Mouse (Mus musculus): ENCODE measurements around the gene Atp8a1.
A peak's percentile ranks its signal among the peaks of the same experiment; 100 is the strongest.

Gene Atp8a1

GRCm38 (mm10) chr5:67847253-67848165 lies at the start of gene Atp8a1:
Atp8a1 (minus strand) TSS chr5:67847434.
- DNase-seq, result peak; percentile 99

- peak; percentile 5 for DNase-seq
Observed at GRCm38 (mm10) chr5:67884422-67885210, 37.4 kb upstream of the Atp8a1 start.

DNA sequence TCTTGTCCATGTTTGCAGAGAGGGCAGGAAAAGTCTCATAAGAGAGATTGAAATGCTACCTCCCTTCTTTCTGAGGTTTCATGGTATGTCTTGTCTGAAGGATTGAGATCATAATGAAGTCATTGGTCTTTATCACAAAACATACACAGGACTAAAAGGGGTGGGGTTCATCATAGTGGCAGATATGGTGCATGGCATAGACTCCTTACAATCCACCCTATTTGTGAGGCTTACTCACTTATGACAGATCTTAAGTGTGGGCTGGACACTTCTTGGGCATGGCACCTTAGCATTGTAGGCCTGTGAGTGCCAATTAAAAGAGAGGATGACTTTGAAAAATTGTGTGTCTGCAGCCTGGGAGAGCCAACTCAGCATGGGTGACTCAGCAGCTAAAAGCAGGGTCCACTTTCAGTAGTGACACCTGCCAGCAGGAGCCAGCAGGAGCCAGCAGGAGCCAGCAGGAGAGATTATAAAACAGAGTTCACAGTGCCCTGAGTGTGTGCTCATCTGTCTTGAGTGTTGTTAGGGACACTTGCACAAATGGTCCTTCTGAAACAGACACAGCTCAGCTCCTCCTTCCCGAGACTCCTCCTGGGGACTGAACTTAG lies 36.4 kb upstream of the Atp8a1 start:
- DNase-seq, result no peak

DNA sequence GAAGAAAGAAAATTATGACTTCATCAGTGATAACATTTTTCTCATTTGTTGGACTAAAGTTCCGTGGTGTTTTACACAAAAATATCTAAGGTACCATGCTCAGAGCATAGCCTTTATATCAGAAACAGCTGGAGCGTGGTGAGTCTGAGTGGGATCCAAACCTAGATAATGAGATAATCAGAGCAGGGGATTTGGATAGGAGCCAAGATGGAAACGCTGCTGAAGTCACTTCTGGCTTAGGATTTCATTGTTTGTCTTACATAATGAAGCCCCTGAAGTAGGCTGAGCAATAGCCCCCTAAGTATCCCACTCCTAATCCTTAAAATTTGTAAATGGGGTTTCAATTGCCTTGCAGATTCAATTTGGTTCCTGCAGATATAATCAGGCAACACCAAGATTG lies 24.2 kb upstream of the Atp8a1 start:
- no peak for DNase-seq

- DNase-seq, result no peak
Observed at GRCm38 (mm10) chr5:67866221-67866620, 19.0 kb upstream of the Atp8a1 start.

GRCm38 (mm10) chr5:67865670-67866069 lies 18.4 kb upstream of the Atp8a1 start:
- DNase-seq, result no peak

GRCm38 (mm10) chr5:67864508-67865060 lies 17.4 kb upstream of the Atp8a1 start:
- no peak for DNase-seq

- DNase-seq, result no peak
Observed at GRCm38 (mm10) chr5:67863950-67864391, 16.7 kb upstream of the Atp8a1 start.

- no peak for DNase-seq
Observed at GRCm38 (mm10) chr5:67854963-67855606, 7.9 kb upstream of the Atp8a1 start.

DNA sequence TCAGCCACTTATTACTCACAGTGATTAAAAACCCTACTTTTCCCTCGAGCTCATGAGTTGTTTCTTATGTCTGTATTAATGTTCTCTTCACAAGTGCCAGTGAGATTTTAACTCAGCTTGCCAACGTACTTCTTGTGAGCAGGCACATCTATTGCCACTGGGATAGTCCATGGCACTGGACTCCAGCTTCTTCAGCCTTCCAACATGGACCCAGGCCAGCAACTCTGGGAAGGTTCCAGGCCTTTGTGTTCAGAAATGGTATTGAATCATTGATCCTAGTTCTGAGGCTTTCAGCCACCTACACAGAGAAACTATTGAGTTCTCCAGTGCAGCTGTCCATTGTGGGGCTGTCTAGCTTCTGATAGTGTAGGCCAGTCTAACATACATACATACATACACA lies 5.6 kb upstream of the Atp8a1 start:
- no peak for DNase-seq

GRCm38 (mm10) chr5:67849411-67849810 lies 2.2 kb upstream of the Atp8a1 start:
- DNase-seq, result no peak

DNA sequence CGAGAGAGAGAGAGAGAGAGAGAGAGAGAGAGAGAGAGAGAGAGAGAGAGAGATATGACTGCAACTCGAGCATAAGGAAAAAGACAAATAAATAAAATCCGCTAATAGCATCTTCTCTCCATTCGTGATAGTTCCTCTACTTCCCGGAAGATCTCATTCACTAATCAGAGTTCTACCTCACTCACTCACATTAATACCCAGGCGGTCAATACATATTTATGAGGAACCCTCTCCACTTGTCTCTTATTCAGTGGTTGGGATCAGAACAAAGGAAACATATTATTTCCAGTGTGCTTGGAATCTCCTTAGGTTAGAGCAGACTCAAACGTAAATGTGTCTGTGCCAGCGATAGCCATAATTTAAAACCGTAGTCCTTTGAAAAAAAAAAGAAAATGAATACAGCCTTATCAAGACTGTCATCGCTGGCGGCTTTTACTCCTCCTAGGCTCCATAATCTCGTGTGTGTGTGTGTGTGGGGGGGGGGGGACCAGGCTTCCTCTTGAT lies 1.3 kb upstream of the Atp8a1 start:
- no peak for DNase-seq

DNA sequence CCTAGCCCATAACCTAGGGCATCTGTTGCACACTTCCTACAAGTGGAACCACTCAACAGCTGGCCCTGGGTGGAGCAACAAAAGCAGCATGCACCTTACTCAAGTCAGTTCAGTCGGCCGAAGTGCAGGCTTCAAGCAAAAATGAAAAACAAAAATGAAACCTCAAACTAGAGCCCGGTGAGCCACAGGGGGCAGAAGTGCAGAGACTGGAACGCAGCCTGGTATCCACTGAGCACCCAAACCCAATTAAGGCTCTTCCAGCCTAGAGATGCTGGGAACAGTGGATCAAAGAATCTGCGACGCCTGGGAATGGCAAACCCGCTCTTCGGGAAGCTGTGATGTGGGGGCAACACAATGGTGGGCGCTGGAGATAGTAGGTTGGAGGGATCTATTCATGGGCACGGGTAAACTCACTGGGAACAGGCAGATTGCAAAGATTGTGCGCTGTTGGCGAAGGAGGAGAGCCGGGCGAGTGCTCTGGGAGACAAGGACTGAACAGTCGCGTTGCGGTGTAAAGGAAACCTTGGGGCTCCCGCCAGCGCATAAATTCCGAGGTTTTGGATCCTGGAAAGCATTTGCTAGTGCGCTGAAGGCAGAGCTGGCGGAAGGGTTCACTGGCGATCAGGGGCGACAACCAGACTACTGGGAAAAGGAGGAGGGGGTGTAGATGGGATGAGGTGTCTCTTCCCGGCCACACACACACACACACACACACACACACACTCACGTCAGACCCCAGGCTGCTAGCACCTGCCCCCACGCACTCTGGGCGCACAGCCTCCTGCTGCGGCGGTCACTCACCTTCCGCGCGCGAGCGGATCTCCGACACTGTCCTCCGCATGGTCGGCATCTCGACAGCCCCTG lies 641 bp downstream of the Atp8a1 start:
- DNase-seq, result peak; percentile 68

DNA sequence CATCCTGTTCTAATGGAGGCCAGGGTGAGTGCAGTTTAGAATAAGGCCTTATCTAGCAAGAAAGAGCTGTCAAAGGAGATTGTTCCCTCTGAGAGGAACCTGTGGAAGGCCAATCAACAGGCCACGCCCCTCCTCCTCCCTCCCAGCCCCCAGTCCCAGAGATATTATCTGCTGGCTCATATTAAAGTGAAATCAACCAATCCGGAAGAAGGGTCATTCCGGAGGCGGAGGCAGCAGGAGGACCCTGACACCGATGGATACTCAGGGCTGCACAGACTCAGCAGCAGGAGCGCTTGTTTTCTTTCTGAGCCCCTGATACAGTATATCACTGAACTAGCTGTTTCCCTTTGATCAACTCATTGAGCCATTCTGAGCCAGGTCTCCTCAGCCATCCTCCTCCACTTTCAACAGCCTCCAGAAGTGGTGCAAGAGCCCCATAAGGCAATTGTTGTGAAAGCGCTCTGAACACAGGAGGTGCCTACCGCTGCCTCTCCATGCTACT lies 2.0 kb downstream of the Atp8a1 start:
- DNase-seq, result no peak

DNA sequence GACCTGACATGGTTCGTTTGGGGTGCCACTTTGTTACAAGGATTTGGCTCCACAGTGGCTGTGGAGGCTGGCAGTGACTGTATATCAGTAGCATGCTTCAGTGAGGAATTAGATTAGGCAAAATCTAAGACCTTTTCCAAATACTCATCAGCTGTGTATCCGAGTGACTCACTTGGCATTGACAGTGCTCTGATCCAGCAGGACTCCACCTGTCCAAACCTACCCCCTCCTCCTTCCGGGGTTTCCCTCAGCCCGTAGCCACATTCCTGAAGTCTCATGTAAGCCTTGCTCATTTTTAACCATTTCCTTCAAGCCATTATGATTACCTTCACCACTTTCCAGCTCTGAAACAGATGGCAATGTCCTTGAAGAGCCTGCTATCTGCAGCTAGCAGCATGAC lies 3.2 kb downstream of the Atp8a1 start:
- no peak for DNase-seq

- DNase-seq, result no peak
Observed at GRCm38 (mm10) chr5:67842306-67842705, 4.9 kb downstream of the Atp8a1 start.

- DNase-seq, result no peak
Observed at GRCm38 (mm10) chr5:67833841-67834240, 13.4 kb downstream of the Atp8a1 start.

DNA sequence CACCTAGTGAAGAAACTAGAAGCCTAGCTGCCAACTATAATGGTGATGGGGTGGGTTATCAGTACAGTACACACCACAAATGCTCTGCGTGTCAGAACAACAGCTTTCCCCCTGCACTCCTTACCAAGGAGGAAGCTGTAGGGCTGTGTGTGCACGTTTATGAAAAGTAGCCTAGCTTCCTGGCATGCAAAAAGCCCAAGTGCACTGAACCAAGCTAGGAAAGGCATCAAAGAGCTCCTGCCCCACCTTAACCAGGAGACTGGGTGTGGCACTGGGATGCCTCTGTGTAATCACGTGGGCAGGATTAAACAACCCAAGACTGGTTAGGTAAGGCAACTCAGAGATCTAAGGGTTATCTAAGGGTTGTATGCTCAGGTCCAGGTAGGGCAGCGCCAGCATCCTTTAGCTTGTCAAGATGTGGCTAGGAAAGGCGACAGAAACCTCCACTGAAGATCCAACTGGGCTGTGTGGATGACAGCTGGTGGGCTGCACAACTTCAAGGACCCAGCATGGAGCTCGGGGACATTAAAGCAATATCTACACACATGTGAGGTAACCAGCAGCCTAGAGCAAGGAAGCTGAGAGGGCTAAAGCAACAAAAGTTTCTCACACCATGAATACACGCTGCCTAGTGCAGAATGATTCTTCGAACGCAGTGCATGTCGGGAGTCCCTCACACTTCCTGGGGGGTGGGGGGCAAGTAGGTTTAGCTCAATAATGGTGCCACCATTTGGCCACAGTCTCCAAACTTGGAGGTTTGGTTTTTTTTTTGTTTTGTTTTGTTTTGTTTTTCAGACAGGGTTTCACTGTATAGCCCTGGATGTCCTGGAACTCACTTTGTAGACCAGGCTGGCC lies 15.7 kb downstream of the Atp8a1 start:
- no peak for DNase-seq

GRCm38 (mm10) chr5:67828356-67828755 lies 18.9 kb downstream of the Atp8a1 start:
- DNase-seq, result no peak

DNA sequence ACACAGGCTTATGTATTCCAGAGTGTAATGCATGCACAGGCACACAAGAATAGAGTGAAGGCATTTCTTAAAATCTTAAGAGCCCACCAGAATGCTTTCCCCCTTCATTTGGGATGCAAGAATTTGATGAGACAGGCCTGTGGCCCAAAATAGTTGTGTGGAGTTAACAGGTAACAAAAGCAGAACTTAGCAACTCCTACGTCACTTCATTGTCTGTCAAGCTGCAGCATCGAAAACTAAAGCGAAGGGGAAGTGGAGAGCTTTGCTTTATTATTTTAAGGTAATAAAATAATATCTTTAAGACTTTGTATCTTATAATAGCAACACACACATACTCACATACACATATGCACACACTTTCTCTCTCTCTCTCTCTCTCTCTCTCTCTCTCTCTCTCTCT lies 20.3 kb downstream of the Atp8a1 start:
- no peak for DNase-seq
